Mouse (Mus musculus) cerebellum, postnatal 10 days (tissue): ENCODE measurements around the gene Tmem135.
A peak's percentile ranks its signal among the peaks of the same experiment; 100 is the strongest.

ENCODE experiments used
- DNase-seq, 2 experiments: peaks; one replicate each; pipeline ENCODE4 v3.0.0; 2021; ENCODE audit warnings: mixed read lengths in 2 of 2

Gene Tmem135

DNA sequence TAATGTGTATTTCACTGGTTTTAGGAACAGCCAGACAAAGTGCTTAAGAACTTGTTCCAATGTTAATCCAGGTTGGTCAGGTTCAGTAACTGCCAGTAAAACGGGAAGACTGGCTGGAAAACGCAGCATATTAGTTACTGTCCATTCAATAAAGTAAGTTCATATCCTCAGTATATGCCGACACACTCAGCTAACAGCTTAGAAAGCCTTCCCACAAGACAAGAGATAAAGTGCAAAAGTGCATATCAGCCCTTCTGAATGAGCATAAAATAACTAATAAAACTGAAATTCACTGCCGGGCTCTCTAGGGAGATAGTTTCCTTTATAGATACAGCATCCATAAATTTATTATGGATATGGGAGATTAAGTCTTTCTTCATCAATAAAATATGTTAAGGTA is 161.5 kb downstream of the Tmem135 start:
- no peak for DNase-seq

DNA sequence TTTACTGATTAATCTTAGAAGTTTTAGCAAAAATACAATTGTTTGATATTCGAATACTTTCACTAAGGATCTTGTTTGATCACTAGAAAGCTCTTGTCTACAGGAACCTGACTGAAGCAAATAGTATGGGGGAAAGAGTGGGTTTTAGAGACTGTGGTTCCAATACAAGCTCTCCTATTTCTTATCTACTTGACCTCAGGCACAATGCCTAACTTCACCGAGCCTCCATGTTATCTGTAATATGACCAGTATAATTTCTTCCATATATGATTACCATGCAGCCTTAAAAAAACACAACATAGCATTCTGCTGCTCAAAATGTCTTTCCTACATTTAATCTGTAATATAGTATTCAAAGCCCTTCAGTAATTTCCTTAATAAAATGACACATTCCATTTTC is 161.9 kb downstream of the Tmem135 start:
- DNase-seq: no peak

GRCm38 (mm10) chr7:89239592-89239991 is 164.4 kb downstream of the Tmem135 start:
- no peak for DNase-seq

DNA sequence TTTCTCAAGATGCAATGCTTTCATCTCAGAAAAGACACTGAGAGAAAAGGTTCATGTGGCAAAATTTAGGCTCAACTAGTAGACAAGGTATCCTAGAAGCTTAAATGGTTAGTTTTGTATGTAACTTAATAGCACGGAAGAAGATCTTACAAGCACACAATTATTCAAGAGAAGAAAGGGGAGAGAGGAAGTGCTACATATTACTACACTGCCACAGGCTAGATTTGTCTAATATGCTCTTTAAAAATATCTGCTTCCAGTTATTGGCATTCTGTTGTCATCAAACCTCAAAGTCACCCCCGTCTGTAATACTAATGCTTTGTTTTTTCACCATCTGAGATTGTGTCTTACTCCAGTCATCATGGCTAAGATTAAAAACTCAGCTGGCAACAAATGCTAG is 167.4 kb downstream of the Tmem135 start:
- DNase-seq: no peak

- no peak for DNase-seq
Observed at GRCm38 (mm10) chr7:89235974-89236507, 168.0 kb downstream of the Tmem135 start.

- peak; percentile 77 to 80 for DNase-seq
Observed at GRCm38 (mm10) chr7:89232499-89233145, 171.4 kb downstream of the Tmem135 start.

DNA sequence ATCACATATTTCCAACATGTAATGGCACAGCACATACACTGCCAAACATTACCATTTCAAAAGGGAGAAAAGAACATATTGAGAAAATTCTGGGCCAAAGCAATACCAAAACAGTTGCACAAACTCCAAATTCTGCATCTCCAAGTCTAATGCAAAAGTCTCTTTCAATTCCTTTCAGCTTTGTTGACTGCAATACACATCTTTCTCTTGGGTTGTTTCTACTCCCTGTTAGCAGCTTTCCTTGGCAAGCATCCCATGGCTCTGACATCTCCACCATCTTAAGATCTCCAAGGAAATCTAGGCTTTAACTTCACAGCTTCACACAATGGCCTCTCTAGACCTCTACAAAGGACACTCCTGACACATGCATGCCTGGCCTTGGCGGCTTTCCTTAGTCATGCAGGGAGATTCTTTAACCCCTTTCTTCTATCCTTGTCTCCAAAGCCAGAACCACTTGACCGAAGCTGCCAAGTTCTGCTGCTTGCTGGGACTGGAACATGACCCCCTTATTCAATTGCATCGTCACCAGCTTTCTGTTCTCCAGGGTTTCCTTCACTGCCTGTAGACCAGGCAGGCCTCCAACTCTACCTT is 172.7 kb downstream of the Tmem135 start:
- peak; percentile 50 to 55 for DNase-seq

DNA sequence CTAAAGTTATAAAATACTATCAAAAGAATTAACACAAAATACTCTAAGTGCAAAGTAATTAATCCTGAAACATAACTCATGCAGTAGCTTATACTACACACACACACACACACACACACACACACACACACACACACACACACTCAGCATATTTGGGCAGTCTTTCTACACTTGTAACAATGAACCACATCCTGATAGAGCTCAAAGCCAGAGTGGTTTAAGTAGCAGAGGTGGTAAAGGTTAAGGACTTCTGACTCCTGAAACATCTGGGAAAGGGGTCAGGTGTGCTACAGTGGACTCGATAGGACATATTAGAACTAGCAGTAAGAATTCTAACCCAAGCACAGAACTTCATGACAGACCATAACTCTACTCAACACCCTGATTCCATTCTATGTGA is 181.4 kb downstream of the Tmem135 start:
- DNase-seq: no peak

- DNase-seq: no peak
Observed at GRCm38 (mm10) chr7:89216628-89217027, 187.4 kb downstream of the Tmem135 start.

DNA sequence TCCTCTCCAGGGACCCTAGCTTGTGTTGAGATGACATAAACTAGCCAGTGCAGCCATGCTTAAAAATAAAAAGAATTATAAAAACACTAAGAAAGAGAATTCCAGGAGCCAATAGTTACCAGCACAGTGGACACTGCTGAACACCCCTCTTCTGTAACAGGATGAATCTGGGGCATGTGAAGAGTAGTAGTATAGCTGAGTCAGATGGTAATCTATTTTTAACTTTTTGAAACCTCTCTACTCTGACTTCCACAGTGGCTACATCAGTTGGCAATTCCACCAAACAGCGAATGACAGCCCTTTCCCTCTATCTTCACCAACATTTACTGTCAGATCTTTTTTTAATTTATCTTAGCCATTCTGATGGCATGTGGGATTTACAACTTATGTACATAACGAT is 187.9 kb downstream of the Tmem135 start:
- DNase-seq: no peak

DNA sequence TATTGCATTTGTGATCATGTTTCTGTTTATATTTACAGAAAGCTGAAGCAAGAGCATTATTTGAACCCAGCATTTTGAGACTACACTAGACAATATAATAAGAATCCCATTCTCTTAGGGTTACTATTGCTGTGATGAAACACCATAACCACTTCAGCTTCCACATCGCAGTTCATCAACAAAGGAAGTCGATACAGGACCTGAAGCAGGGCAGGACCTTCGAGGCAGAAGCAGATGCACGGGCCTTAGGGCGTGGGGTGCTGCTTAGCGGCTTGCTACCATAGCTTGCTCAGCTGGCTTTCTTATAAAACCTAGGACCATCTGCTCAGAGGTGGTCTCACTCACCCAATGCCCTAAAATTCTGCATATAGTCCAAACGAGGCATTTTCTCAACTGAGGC is 188.3 kb downstream of the Tmem135 start:
- no peak for DNase-seq

DNA sequence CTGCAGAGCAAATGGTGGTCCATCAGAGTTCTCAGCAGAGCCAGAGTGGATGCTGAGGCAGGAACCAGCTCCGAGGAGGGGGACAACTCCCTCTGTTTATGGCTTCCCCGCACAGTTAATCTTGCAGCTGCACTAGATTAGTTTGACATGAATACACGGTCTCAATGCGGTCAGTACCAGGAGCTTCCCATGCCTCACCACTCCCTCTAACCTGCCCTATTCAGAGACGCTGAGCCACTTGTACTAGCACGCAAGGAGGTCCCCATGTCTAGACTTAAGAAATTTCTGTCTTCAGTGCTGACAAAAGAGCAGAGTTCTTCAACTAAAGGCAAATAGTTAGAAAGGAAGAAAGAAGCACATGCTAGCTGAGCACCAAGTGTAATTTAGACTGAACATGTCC is 193.5 kb downstream of the Tmem135 start:
- DNase-seq: no peak

- DNase-seq: no peak
Observed at GRCm38 (mm10) chr7:89206165-89206564, 197.9 kb downstream of the Tmem135 start.

DNA sequence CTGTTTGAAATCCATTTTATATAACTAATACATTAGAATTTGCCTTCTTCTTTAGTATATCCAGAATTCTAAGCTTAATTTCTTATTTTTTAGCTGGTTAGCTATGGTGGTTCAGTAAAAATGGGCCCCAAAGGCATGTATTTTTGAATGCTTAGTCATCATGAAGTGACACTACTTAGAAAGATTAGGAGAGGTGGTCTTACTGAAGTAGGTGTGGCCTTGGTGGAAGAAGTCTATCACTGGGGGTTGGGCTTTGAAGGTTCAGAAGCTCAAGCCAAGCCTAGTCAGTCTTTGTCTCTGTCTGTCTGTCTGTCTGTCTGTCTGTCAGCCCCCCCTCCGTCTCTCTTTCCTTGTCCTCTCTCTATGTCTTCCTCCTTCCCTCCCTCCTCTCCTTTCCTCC is 198.6 kb downstream of the Tmem135 start:
- DNase-seq: no peak

DNA sequence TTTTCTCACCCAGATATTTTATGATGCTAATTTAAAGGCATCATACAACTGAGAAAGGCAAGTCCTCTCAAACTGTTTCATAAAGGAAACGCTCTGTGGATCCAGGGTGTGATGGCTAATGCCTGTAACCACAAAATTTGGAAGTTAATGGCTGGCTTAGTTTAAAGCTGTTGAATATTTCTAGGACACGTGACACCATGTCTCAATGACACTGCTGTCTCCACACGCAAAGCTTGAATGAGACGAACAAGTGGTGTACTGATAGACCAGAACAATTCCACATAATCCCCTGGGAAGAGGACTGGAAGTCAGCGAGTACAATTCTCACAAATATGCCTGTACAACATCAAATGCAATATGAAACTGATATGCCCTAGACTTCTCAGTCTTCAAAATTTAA is 200.9 kb downstream of the Tmem135 start:
- DNase-seq: no peak

- DNase-seq: no peak
Observed at GRCm38 (mm10) chr7:89201954-89202353, 202.1 kb downstream of the Tmem135 start.

- no peak for DNase-seq
Observed at GRCm38 (mm10) chr7:89198499-89198898, 205.5 kb downstream of the Tmem135 start.

GRCm38 (mm10) chr7:89193459-89193858 is 210.6 kb downstream of the Tmem135 start:
- no peak for DNase-seq

GRCm38 (mm10) chr7:89183928-89184327 is 220.1 kb downstream of the Tmem135 start:
- DNase-seq: no peak

DNA sequence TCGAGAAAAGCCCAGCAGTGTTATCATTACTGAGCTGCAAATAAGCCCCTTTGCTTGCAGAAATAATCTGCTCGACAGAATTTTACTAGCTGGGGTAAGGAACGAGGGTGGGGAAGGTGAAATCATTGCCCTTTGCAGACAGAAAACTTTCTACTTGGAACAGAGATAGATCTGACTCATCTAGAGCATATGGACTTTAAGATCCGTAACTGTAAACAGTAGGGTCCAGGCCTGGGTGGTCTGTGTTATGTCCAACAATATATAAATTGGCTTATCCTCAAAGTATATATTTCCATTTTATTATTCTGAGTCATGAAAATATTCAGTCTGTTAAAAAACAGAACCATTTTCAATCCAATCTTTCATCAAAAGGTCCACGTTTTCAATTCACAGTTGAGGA is 221.1 kb downstream of the Tmem135 start:
- no peak for DNase-seq

DNA sequence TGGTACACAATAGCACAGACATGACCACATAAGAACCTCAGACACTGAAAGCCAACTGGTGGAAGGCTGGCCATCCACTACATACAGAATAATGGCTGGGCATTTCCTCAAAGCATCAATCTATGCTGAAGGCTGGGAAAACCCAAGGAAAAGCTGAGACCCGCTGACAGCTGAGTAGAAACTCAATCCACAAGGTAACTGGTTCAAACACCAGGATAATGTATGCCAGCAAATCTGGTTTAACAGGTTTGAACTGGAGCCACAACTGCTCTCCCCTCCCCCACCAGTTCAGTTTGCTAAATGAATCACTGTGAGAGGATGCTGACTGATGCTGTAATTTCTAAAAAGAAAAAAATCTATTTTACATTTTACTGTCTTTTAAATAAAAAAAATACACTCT is 222.7 kb downstream of the Tmem135 start:
- DNase-seq: no peak

GRCm38 (mm10) chr7:89178601-89179000 is 225.4 kb downstream of the Tmem135 start:
- DNase-seq: peak; percentile 36 to 41

- no peak for DNase-seq
Observed at GRCm38 (mm10) chr7:89177926-89178325, 226.1 kb downstream of the Tmem135 start.

DNA sequence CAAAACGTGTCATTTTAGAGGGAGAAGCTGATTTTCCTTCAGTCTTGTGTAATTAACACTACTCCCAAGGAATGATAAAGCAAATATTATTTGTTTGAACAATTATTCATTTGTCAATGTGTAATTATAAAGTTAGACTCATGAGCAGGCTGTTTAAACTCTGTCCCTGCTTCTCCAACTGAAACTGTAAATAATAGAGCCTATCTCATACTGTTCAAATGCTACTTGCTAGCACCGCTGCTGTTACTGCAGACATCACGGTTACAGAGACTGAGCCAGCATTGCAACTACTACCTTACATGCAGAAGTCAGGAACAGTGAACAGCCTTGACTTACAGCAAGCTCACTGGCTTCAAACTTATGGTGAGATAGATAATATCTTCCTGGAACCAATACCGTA is 229.6 kb downstream of the Tmem135 start:
- no peak for DNase-seq

DNA sequence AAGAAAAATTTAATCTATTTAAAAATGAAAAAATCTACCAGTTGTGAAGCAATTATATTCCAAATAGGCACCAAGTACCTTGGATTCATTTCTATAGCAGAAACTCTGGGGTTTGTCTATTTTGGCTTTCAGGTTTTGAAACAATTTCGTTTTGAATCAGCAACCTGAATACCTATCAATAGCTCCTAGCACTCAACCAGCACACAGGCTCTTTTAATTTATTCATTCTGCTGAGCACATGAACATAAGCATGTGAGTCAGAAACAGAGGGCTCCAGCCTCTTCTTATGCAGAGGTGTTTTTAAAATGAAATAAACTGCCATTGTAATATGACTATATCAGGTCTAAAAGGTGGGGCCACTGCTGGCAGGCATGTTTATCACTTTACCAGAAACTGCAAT is 231.0 kb downstream of the Tmem135 start:
- DNase-seq: no peak
